Mouse (Mus musculus) bone marrow macrophage, adult 2 months (primary cell): ENCODE results near the gene Pak1ip1. TPM values are rescaled to one million over a fixed set of nuclear protein-coding genes. Genes with fewer than 3 reads are reported as not detected.

ENCODE experiments used
- H3K27ac ChIP-seq: 2 replicates; pipeline ENCODE4 v1.5.1; 2012; ENCODE audit warnings: low read depth, low read length; ENCODE audit not compliant: insufficient read depth
- H3K4me1 ChIP-seq: 2 replicates; pipeline ENCODE4 v1.6.1; 2012; ENCODE audit warnings: low read length; ENCODE audit not compliant: control insufficient read depth, insufficient read depth
- H3K4me3 ChIP-seq: 2 replicates; pipeline ENCODE4 v1.5.1; 2012; ENCODE audit warnings: mild to moderate bottlenecking, low read length, moderate library complexity; ENCODE audit not compliant: insufficient read depth
- CTCF ChIP-seq: IDR thresholded peaks from 2 replicates; pipeline ENCODE4 v1.5.1; 2012; ENCODE audit warnings: low read depth, mild to moderate bottlenecking, low read length, moderate library complexity
- POLR2A ChIP-seq: IDR thresholded peaks from 2 replicates; pipeline ENCODE4 v1.6.1; 2012; ENCODE audit warnings: mild to moderate bottlenecking, low read depth, low read length, borderline replicate concordance
- polyA plus RNA-seq: library from polyadenylated mRNA; stranded (reverse); fragments of >200 nt; gene quantifications from 2 replicates; pipeline ENCODE4 v1.2.4, GENCODE M21; 2012; ENCODE audit not compliant: missing spikeins, insufficient read depth, insufficient read length

The Pak1ip1 gene
- polyA plus RNA-seq, 1 experiment, result 42.0 TPM

- Histone ChIP-seq H3K4me1 (peaks cover 28% of the 10 kb centered on the region), H3K27ac (no peak overlapping the region), H3K4me3 (no peak overlapping the region)
- TF ChIP-seq POLR2A (no peak), CTCF (no peak)
Observed at GRCm38 (mm10) chr13:41022099-41022498, 21.3 kb downstream of the Pak1ip1 start.

GRCm38 (mm10) chr13:41030098-41030497, 29.3 kb downstream of the Pak1ip1 start:
- Histone ChIP-seq H3K4me1 (peaks cover 4% of the 10 kb centered on the region), H3K27ac (no peak overlapping the region), H3K4me3 (no peak overlapping the region)
- TF ChIP-seq POLR2A (no peak), CTCF (no peak)

- Histone ChIP-seq H3K27ac (no peak overlapping the region), H3K4me3 (no peak overlapping the region), H3K4me1 (peaks cover 9% of the 10 kb centered on the region)
- TF ChIP-seq CTCF (no peak), POLR2A (no peak)
Observed at GRCm38 (mm10) chr13:41042511-41042910, 41.7 kb downstream of the Pak1ip1 start.

GRCm38 (mm10) chr13:41045901-41046300, 45.1 kb downstream of the Pak1ip1 start:
- no peak for TF ChIP-seq CTCF
- no peak for TF ChIP-seq POLR2A
- H3K4me1 ChIP-seq, result peaks cover 1% of the 10 kb centered on the region
- no peak overlapping the region for H3K4me3 ChIP-seq
- H3K27ac ChIP-seq, result no peak overlapping the region

GRCm38 (mm10) chr13:41047280-41047679, 46.5 kb downstream of the Pak1ip1 start:
- Histone ChIP-seq H3K27ac (no peak overlapping the region), H3K4me1 (peaks cover 12% of the 10 kb centered on the region), H3K4me3 (no peak overlapping the region)
- TF ChIP-seq POLR2A (no peak), CTCF (no peak)

- TF ChIP-seq POLR2A (no peak), CTCF (no peak)
- H3K27ac ChIP-seq, result no peak overlapping the region
- peaks cover 15% of the 10 kb centered on the region for H3K4me1 ChIP-seq
- no peak overlapping the region for H3K4me3 ChIP-seq
Observed at GRCm38 (mm10) chr13:41051965-41052364, 51.1 kb downstream of the Pak1ip1 start.

Other genes with a start within 250 kb of the Pak1ip1 start
- gene Gcnt2, start 141.3 kb upstream of the Pak1ip1 start, polyA plus RNA-seq, result 0.67 and 0.91 TPM in 2 replicates
- gene Tmem14c, start 15.3 kb downstream of the Pak1ip1 start, polyA plus RNA-seq, result 155 and 161 TPM in 2 replicates
- gene Mak, start 78.7 kb downstream of the Pak1ip1 start, polyA plus RNA-seq, result 1.5 and 2.8 TPM in 2 replicates
- gene Gcm2, start 110.0 kb downstream of the Pak1ip1 start, polyA plus RNA-seq, result 0.66 and 1.1 TPM in 2 replicates
- not detected in 2 replicates for gene Sycp2l, start 113.3 kb downstream of the Pak1ip1 start, polyA plus RNA-seq
- gene Elovl2, start 219.4 kb downstream of the Pak1ip1 start, polyA plus RNA-seq, result not detected in 2 replicates
- 21.2 and 24.1 TPM in 2 replicates for gene Smim13, start 248.8 kb downstream of the Pak1ip1 start, polyA plus RNA-seq